Mouse (Mus musculus) large intestine, adult 2 months (tissue): ENCODE measurements around the gene Pcgf5. TPM values are rescaled to one million over a fixed set of nuclear protein-coding genes. Genes with fewer than 3 reads are reported as not detected.
A peak's percentile ranks its signal among the peaks of the same experiment; 100 is the strongest.

Experiments used
- DNase-seq: peaks from one replicate; pipeline ENCODE4 v3.0.0-alpha.2; 2012; ENCODE audit warnings: low read depth, low spot score
- WGBS: fragments of 180-500 bp; shearing (Covaris S2); methylation state at CpG from one replicate; pipeline ENCODE4 v1.1.7; 2018; 5-methylcytosine and 5-hydroxymethylcytosine counted together
- polyA plus RNA-seq: library from polyadenylated mRNA; depleted of rRNA; stranded (reverse); fragments of >200 nt; gene quantifications from 2 replicates; pipeline ENCODE4 v1.2.3, GENCODE M21; 2012; rRNA removed

The Pcgf5 gene
- polyA plus RNA-seq: 7.1 and 7.7 TPM in 2 replicates

DNA sequence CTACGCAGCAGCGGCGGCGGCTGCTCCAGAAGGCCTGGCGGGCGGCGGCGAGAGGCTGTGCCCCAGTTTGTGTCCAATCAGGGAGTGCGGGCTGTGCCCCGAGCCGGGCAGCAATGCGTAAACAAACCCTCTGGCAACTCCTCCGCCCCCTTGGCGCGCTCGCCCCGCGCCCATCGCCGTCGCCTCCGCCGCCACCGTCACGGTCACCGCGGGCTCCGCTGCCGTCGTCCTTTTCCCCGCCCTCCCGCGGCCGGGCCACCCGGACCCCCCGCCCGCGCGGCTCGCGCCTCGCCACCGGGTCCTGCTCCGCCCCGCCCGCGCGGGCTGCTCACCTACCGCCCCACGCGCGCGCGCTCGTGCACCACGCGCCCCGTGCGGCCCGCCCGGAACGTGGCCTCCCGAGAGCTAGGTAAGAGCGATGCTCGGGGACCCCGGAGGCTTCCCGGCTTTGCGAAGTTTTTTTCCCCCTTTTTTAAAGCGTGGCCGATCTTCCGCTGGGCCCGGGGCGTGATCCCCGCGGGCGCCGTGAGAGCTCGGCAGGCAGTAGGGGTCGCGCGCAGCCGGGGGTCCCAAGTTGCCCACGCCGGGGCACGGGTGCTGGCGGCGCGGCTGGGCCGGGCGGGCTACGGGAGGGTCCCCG, at the start of gene Pcgf5:
TSS of gene Pcgf5 (plus strand) at position 149 of the 640 bp plus-strand sequence.
- WGBS: under 1% methylated on average over 90 of the region's 92 CpGs
- DNase-seq: no peak

DNA sequence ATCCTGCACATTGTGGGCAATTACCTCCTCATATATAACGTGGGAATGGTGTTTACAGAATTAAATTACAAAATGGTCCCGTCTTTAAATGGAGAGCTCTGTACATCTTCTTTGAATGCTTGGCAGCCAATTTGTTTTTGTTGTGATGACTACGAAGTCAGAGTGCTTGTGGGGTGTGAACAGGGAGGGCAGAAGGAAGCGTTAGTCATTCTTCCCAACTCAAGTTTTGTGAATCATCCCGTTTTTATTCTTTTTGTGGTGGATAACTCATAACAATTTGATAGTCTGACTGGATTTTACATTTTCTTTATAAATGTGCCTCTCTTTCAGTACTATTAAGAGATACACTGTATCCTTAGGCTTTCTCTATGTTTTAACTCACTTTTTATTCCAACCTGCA, 42.6 kb upstream of the Pcgf5 start:
- 28% methylated on average over 5 of the region's 5 CpGs for WGBS
- no peak for DNase-seq

DNA sequence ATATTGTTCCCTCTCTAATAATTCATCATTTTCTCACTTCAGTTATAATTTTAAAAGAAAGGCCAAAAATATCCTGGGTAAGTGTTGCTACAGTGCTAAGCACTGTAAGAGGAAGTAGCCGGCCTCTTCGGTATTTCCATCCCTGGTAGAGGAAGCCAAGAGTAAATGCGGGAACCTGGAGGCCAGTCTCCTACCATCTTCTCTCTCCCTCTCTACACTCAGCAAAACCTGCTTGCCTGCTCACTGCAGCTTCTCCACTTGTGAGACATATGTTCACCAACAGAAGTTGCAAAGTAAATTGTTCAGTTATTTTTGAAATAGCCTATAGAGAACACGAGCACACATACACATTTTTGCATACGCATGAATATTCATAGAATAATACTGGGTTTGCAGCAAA, 34.1 kb upstream of the Pcgf5 start:
- 87% methylated on average over 5 of the region's 5 CpGs for WGBS
- no peak for DNase-seq

DNA sequence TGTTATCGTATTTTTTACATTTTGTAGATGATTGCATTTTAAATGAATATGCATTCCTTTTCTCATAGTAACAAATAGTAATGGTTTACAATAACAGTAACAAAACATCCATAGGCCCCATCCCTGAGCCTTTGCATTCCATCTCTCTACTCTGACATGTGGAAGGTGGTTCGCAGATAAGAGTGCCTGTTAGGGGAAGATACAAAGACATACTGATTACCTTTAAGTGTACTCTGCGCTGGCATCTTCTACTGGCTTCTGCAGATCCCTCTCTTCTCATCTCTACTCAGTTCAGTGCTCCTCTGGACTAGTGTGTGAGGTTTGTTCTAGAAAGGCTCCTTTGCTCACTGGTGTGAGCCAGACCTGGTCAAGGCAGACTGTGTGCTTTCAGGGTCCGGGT, 28.4 kb upstream of the Pcgf5 start:
- DNase-seq: no peak
- 83% methylated on average over 4 of the region's 4 CpGs for WGBS

DNA sequence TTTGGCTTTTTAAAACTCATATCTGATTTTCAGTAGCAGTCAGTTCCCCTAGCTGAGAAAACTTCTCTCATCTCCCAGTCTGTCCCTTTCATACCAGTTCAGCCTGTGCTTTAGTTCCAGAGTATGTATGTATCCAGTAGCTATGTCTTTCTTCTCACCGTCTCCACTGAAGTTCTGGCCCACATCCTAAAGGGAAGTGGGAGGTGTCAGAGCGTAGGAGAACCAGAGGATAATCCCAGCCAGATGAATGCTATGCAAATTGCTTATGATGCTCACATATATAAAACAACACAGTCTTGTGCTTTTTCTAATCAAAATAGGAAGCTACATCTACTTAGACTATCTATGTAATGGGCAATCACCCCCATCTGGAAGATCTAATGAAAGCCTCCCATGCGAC, 27.0 kb upstream of the Pcgf5 start:
- DNase-seq: no peak
- 91% methylated on average over 3 of the region's 3 CpGs for WGBS

DNA sequence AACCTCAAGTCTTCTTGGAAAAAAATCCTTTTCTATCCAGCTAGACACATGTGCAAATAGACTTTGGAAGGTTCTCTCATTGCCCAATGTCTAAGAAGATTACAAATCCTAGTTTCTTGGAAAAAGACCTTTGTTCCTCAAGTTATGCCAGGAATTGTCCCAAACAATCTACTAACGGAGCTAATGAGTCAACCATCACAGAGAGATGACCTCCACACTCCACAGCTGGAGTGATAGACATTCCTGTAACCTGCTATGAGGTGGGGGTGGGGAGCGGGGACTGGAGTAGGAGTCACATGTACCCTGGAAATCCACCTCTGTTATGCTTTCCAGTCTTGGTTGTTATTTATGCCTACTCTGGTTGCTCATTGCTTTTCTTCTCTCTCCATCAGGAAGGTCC, 24.8 kb upstream of the Pcgf5 start:
- 53% methylated on average over 2 of the region's 2 CpGs for WGBS
- DNase-seq: no peak

DNA sequence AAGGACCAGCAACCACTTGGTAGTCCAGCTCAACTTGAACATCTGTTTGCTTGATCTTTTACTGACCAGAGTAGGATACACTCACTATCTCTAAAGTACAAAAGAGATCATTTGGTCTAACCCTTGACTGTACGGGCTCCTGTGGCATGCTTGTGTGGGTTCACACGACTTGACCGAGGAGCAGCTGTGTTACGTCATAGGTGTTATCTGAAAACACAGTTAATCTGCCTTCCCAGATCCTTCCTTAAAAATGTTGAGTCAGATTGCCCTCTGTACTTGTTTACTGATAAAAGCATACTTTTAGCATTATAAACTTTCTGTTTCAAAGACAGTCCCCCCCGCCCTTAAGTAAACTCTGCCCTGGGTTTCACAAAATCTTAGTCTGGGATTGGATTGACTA, 19.4 kb upstream of the Pcgf5 start:
- WGBS: 16% methylated on average over 5 of the region's 5 CpGs
- no peak for DNase-seq

DNA sequence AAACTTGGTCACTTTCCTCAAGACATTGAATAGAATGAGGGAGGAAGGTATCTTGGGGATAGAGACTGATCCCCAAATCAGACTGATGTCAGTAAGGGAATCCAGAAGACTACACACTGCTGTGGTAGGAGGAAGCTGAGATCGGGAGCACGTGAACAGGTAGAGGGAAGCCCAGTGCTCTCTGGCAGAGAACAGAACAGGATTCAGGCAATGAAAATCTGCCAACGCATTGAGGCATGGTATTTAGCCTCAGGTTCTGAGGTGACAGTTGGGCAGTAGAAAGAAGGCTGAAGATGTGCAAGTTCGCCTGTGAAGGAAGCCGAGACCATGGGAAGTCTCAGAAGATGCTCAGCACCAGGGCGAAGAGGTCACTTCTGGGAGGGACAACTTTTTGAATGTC, 733 bp upstream of the Pcgf5 start:
- no peak for DNase-seq
- WGBS: 27% methylated on average over 6 of the region's 6 CpGs

DNA sequence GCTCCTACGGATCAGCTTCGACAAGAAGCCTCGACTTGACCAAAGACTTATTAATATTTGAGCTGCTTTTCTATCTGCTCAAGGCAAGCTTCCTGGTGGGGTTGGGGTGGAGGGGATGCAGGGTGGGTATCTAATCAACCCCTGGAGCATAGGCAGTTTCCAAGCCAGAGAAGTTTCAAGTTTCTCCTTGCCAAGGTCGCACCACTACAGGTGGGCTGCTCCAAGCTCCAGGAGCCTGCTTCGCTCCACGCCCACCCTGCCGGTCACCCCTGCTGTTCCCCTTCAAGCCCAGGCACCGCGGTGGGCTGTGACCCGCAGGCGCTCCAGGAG, 313 bp upstream of the Pcgf5 start:
- DNase-seq: no peak
- 5% methylated on average over 11 of the region's 11 CpGs for WGBS

DNA sequence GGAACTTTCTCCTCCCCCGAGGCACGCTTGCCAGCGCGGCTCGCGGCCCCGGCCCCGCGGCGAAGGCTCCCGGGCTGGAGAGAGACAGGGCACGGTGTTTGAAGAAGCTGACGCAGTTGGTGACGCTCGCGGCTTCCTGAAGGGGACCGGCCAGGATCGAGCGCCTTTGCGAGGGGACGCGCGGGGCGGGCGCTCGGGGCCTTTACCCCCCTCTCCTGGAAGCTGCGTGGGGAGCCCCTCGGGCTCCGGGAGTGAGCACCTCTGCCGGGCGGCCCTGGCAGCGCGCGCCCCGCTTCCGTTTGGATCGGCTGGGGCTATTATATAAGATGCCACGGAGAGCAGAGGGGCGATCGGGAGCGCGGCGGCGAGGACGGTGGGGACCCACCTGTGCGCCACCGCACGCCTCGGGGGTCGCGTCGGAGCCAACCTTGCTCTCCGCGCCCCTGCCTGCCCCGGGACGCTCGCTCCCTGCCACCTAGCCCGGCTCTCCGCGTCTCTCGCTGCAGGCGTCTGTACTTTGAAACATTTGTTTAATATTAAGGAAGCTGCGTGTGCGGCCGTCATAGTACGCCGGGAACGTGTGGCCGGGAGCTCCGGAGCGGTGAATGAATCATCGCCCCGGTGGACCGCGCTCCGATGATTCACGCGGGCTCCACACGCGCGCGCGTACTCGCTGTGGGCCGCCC, 835 bp downstream of the Pcgf5 start:
- no peak for DNase-seq
- WGBS: under 1% methylated on average over 85 of the region's 85 CpGs

DNA sequence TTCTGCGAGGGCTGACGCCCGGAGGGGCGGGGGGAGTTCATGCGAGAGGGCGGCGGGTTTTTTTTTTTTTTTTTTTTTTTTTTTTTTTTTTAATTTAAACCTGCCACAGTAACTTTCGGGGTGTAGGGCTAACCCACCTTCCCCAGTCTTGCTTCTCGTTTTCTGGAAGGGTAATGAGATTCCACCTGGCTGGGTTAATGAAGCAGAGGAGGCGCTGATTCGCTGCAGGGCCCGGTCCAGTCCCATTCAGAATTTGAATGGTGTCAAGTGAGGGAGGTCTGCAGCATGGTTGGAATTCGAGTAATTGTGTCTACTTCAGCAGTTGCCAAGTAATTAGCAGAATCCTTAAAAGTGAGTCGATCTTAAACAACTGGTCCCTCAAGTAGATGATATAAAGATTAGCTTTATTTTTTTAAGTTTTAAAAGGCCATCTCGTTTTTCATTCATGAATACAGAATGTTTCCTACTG, 1.4 kb downstream of the Pcgf5 start:
- 6% methylated on average over 15 of the region's 15 CpGs for WGBS
- no peak for DNase-seq

DNA sequence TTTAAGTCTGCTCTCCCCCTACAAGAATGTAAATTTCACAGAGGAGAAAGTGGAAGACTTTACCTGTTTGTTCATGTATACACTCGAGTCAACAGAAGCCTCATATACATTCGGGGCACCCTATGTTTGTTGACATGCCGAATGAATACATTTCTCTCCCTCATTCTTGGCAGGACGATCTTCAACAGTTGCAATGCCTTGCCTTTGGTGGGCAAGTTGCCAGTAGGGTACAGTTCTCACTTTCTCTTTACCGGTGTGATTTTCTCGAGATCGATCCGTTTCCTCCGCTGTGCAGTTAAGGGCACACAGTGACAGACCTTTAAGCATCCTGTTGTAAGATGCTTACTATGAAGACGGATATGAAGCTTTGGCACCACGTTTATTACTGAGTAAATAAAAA, 2.1 kb downstream of the Pcgf5 start:
- no peak for DNase-seq

DNA sequence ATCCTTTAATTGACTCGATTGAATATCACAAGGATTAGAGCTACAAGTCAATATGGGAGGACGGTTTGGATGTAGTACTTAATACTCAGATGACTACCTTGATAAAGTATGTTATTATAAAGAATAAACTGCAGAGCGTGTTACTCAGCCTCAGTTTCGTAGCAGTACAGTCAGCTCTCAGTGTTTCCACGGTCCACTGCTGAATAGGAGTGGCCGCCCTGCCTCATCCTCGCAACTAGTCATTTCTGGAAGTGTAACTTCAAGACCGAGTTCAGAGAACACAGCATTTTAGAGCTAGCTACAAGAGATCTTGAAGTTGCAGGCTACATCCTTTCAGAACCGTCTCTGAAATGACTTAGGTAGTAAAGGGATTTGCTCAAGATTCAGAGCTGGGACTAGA, 2.8 kb downstream of the Pcgf5 start:
- no peak for DNase-seq
- 93% methylated on average over 9 of the region's 9 CpGs for WGBS

More for the DNA sequence above, 2.1 kb downstream of the Pcgf5 start:
- WGBS: 68% methylated on average over 11 of the region's 11 CpGs

DNA sequence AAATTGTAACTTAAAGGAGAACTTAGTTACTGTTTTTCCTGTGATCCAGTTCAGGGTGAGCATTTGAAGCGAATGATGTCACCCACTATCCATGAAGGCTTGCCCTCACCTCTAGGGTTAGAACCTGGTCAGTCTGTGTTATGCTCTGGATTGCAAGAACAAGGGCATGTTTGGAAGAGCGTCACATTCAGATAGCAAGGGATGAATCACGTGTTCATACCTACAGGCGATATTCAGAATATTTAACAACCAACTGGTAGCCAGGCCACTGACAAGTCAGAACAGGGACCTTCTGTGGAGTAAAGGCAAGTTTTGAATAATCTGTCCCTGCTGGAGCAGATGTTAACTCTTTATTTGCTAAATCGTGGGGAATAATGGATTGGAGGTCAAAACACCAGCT, 14.4 kb downstream of the Pcgf5 start:
- WGBS: 94% methylated on average over 5 of the region's 5 CpGs
- DNase-seq: no peak

DNA sequence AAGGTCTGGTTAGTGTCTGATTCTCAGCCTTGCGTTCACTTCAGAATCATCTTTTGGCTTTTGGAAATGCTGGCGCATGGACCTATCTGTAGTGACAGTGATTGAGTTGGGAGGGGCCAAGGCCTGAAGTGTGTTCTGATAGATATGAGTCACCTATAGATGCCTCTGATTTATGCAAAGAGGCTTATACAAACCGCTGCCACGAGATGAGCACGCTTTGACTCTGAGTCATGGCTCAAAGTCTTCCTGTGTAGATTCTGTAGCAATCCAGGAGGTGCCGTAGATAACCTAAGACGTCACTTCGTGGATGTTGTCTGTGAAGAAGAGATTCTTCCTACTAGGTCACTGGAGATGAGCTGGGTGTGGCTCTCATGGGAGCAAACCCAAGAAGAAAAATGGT, 16.6 kb downstream of the Pcgf5 start:
- no peak for DNase-seq
- 78% methylated on average over 8 of the region's 8 CpGs for WGBS

DNA sequence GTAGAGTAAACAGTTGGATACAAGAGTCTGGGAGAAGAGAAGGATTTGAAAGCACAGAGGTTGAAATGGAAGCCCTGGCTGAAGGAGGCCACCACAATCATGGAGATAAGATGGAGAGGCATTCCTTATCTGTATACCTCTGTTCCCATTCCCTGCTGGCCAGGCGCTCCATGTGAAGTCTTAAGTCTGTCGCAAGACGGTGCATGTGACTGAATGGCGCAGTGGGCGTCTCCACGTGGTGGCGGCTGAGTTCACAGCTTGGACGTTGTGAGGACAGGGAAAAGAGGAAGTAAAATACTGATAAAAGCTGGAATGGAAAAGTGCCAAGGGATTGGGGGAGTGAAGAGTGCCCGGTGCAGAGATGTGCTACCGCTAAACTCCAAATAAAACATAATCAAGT, 23.4 kb downstream of the Pcgf5 start:
- peak; percentile 67 for DNase-seq
- 28% methylated on average over 10 of the region's 10 CpGs for WGBS

DNA sequence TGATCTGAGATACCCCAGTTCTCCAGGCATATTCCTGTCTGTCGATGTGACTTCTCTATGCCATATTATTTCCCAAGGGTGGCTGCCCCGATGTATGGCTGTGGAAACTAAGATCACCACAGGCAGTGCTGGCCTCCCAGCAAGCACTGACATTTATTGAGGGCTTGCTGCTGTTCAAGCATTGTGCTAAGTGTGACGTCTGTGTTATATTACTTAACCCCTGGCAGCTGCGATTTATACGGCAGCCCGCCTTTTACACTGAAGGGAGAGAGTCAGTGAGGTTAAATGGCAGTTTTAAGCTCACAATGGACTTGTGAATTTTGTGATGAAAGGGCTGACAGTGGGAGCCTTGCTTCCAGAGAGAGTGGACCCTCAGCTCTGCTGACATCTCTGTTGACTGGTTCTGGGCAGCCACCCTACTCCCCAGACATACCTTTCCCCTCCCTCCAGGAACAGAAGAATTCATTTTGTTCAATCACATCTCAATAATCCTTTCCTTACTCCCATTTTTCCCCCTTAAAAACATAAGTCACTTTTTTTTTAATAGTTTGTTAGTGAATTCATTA, 25.0 kb downstream of the Pcgf5 start:
- WGBS: 21% methylated on average over 6 of the region's 6 CpGs
- DNase-seq: no peak

DNA sequence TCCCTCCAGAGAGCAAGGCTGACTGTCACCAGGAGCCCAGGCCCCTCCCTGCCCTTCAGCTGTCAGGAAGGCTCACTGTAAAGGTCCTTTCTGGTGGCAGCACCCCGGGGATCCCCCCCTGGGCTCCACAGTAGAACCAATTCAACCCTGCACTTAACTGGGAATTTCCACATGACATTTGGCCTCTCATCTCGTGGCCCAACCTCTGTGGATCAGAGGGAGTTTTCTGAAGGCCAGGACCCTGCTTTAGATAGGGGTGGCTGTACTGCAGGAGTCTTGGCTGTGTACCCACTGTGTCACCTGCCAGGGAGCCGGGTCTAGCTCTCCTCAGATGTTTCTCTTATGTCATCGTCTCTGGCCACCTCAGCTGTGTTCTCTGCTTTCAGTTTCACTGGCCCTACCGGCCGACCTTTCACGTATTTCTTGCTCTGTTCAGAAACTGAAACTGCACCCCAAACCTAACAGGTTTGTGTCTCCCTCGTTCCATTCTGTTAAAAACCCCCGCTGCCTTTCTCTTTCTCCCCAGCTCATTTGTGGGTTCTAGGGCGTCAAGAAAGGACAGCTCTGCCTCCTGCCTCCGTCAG, 27.2 kb downstream of the Pcgf5 start:
- no peak for DNase-seq
- 28% methylated on average over 11 of the region's 11 CpGs for WGBS

DNA sequence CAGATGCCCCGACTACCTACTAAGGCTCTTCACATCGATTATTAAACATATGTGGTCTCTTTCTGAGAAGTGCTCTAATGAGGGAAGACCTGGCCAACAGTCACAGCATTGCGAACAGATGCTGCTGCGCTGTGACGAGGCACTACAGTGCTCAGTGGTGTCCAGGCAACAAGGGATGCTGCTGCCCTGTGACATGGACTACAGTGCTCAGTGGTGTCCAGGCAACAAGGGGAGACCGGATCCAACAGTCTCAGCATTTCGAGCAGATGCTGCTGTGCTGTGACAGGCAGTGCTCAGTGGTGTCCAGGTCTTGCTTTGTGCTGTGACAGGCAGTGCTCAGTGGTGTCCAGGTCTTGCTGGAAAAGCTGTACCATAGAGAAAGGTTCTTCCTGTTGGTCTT, 29.6 kb downstream of the Pcgf5 start:
- DNase-seq: no peak
- WGBS: 88% methylated on average over 7 of the region's 7 CpGs

DNA sequence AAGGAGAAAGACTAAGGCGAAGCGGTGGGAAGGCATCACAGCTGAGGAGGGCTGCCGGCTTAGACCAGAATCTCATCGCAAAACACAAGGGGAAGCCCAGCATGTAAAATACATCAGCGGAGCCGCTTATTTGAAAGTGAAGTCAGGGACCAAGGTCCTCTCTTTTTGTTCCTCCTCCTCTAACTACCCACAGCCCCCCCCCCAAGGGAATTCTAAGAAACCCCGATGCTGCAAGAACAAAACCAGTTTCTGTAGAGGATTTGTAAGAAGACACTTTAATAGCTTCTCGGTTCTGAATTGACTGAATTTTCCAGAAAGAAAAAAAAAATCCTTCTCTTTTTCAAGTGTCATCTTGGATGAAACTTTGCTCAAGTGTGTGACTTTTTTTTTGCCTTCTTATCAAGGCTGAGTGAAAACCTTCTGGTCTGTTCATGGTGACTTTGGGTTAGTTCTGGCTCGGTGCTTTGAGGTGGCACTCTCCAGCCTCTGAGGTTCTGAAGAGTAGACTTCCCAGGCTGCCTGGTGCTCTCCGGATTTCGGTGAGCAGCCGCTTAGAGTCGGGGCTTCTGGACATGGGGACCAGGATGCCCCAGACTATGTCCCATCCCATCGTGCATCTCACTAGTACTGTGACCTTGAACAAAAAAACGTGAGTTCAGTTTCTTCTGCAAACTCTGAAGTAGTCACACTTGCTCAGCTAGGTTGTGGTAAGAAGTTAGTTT, 30.6 kb downstream of the Pcgf5 start:
- 74% methylated on average over 15 of the region's 15 CpGs for WGBS
- DNase-seq: no peak
